Mouse (Mus musculus): ENCODE results near the gene Samd14. TPM values are rescaled to one million over a fixed set of nuclear protein-coding genes. Genes with fewer than 3 reads are reported as not detected.

Samd14 gene
- total RNA-seq, 2 experiments from 2014 or later: 0.34 to 0.52 TPM

GRCm38 (mm10) chr11:94989562-94990017, 20.1 kb upstream of the Samd14 start:
- peak; percentile 86 for DNase-seq (ENCODE audit: low spot score)

- no peak for DNase-seq (ENCODE audit: low spot score)
These were observed 19.5 kb upstream of the Samd14 start for GRCm38 (mm10) chr11:94990102-94990748.

- peak; percentile 95 for DNase-seq (ENCODE audit: low spot score)
These were observed 18.7 kb upstream of the Samd14 start, which contains the start of gene Ppp1r9b for GRCm38 (mm10) chr11:94990749-94991577. Gene Ppp1r9b, plus strand, starts transcription at chr11:94991035.

GRCm38 (mm10) chr11:94991641-94992479, 17.8 kb upstream of the Samd14 start:
- DNase-seq (ENCODE audit: low spot score): no peak

DNA sequence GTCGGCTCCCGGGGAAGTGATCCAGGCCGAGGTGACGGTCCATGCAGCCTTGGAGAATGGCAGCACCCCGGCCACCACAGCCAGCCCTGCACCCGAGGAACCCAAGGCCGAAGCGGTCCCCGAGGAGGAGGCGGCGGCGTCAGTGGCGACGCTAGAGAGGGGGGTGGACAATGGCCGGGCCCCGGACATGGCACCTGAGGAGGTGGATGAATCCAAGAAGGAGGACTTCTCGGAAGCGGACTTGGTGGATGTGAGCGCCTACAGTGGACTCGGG, 17.3 kb upstream of the Samd14 start:
- DNase-seq (ENCODE audit: low spot score): no peak

DNA sequence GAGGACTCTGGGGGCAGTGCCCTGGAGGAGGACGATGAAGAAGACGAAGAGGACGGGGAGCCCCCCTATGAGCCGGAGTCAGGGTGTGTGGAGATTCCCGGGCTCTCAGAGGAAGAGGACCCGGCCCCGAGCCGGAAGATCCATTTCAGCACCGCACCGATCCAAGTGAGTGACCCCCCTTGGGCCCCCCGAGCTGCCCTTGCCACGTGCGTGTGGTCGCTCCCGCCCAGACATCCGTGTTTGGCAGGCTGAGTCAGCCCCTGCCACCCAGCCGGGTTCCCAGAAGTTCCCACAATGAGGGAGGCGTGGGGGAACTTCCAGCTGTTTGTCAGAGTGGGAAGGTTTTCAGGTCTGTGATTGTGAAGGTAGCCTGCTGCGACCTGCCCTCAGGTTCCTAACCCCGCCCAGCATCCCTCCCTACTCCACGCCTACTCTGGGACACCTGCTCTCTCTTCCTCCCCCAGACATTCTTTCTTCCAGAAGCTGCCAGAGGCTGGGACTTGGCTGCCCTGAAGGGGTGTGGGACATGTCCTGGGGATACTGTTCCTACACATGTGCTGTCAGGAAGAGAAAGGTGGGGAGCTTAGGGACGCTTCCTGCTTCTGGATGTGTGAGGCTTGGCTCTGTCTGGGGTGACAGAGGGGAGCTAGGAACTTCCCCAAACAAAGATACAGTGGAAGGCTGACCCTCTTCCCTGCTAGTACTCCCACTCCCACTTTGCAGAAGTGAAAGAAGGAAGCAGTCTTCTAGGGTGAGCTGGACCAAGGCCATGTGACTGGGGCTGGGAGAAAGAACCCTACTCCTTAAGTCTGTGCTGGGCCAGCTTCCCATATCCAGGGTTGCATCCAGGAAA, 16.7 kb upstream of the Samd14 start:
- DNase-seq (ENCODE audit: low spot score): peak; percentile 50

DNA sequence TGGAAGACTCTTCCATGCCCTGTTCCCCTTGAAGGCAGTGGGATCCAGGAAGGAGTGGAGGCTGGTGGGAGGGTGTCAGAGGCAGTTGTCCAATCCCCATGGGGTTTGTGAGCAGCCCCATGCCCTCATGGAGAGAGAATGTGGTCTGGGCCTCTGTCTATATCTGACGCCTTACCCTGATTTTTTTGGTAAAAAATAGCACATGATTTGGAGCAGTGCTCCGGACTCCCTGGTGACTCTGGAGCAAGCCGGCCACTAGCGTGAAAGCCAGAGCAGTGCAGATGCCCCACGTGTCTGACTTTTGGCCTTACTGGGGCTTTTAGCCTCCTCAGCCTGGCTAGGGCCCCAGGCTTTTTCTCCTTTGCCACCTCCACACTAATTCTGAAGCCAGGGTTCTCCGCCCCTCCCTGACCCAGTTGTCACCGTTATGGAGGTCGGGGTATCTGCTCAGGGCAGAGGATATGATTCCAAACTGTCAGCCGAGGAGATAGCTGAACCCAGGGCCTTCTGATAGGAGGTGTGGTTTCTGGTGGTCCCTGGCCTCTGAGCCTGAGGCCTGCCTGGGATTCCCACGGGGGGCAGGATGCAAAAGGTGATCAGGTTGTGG, 15.4 kb upstream of the Samd14 start:
- no peak for DNase-seq (ENCODE audit: low spot score)

DNA sequence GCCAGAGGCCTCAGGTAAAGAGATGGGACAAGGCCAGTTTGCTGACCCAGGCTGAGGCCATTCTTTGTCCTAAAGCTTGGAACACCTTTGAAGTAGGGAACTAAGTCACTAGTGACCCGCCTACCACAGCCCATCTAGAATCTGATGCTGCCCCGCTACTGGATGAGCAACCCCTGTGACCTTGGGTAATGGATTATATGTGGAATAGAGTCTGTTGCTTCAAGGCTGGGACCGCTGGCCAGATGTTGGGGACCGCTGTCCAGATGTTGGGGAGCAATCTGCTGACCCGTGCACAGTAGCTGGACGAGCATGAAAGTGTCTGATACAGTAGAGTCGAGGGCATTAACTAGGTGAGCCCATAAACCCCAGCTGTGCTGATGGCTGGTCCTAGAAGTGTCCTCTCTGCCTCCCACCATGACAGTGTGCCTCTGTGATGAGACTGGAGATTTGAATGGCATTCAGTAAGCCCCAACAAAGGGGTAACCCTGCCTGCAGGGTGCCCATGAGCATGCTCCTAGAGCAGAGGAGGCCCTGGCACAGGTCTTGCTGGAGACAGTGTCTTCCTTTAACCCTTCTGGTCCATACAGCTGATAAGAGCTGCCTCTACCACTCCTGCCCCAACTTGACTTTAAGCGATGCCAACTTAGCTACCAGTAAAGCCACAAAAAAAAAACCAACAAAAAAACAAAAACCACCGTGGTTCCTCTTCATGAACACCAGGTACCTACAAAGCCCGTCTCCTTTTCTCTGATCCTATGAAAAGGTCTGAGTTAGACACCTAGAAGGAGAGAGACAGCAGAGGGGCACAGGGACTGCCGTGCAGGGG, 14.5 kb upstream of the Samd14 start:
- no peak for DNase-seq (ENCODE audit: low spot score)

DNA sequence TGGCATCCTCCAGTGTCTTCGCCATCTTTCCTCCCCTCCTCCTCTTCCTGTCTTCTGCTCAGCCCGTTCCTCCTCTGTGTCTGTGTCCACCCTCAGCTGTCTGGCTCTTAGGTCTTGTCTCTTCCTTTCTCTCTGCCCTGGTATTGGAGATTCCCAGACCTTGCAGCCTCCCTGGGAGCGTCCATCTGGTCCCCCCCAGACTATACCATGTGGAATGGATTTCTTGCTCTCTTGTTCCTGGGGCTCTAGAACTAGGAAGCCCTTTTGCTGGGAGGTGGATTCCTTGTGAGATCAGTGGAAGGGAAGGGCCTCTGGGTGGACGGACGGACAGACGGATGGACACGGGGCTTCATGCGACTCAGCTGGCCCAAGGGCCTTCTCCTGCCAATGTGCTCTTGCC, 13.6 kb upstream of the Samd14 start:
- DNase-seq (ENCODE audit: low spot score): no peak

DNA sequence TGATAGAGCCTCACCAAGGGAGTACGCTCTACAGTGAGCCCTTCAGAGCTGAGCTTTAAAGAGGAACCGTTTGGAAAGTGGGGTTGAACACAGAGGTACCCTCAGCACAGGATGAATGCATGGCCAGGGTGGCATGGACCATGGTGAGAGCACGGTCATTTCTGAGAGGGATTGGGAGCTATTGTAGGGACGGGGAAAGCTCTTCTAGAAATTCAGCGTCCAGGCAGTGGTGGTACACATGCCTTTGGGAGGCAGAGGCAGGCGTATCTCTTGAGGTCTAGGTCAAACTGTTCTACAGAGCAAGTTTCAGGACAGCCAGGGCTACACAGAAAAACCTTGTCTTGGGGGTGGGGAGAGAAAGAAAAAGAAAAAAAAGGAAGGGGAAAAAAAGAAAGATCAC, 12.7 kb upstream of the Samd14 start:
- no peak for DNase-seq (ENCODE audit: low spot score)

- no peak for DNase-seq (ENCODE audit: low spot score)
These were observed 12.1 kb upstream of the Samd14 start for GRCm38 (mm10) chr11:94997596-94997995.

DNA sequence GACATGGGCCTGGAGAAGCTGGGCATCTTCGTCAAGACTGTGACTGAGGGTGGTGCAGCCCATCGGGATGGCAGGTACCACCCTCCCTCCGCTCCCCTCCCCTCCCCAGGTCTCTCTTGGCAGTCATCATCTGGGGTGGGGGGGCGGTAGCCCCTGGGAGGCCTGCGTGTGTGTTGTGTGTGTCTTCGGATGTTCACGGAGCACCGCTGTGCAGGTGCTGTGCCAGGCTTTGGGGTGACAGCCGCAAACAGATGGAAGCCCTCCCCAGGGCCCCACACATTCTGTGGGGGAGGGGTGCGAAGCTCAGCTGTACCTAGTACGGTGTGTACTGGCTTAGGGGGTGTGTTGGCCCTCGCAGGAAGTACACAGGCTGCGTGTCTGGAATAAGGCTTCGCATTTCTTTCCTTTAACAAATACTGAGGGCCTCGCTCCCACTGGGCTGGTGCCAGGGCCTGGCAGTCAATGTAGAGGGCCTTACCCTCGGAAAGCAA, 11.6 kb upstream of the Samd14 start:
- DNase-seq (ENCODE audit: low spot score): no peak

DNA sequence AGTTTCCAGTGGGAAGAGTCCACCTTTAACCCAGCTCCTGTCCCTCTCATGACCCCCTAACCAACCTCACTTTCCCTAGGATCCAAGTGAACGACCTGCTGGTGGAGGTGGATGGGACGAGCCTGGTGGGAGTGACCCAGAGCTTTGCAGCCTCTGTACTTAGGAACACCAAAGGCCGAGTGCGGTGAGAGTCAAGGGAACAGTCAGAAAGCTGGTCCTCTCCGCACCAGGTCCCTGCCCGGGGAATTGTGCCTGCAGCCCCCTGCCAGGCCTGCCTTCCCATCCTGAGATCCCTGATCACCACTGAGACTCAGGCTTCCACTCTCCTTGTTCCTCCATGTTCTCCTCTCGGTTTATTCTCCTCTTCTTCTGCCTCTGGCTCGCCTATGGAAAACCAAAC, 9.6 kb upstream of the Samd14 start:
- DNase-seq (ENCODE audit: low spot score): no peak

DNA sequence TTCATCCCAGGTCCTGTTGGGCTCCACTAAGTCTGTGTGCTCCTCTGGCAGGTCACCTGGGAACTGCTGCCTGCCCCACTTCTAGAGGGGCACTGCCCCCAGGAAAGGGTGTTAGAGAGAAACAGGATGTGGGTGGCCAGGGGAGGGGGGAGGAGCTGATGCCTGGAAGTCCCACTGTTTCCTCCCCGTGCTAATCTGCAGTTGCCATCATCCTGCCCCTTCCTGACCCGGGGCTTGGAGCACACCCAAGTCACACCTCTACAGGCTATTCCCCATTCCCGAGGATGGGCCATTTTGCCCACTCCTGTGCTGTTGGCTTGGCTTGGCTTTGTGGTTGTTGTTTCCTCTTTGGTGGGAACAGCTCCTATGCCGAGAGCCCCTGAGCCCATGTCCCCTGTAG, 9.1 kb upstream of the Samd14 start:
- DNase-seq (ENCODE audit: low spot score): no peak

DNA sequence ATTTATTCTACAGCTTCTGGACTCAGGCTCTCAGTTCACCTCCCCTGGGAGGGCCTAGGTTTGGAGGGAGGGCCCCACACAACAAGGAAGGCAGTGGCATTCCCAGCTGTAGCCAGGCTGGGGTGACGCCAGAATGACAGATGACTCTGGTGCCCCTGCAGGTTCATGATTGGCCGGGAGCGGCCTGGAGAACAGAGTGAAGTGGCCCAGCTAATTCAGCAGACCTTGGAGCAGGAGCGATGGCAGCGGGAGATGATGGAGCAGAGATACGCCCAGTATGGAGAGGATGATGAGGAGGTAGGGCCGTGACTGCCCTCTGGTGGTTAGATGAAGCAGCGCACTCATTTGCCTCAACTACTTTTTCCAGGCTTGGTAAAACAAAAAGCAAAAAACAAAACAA, 8.6 kb upstream of the Samd14 start:
- peak; percentile 71 for DNase-seq (ENCODE audit: low spot score)

DNA sequence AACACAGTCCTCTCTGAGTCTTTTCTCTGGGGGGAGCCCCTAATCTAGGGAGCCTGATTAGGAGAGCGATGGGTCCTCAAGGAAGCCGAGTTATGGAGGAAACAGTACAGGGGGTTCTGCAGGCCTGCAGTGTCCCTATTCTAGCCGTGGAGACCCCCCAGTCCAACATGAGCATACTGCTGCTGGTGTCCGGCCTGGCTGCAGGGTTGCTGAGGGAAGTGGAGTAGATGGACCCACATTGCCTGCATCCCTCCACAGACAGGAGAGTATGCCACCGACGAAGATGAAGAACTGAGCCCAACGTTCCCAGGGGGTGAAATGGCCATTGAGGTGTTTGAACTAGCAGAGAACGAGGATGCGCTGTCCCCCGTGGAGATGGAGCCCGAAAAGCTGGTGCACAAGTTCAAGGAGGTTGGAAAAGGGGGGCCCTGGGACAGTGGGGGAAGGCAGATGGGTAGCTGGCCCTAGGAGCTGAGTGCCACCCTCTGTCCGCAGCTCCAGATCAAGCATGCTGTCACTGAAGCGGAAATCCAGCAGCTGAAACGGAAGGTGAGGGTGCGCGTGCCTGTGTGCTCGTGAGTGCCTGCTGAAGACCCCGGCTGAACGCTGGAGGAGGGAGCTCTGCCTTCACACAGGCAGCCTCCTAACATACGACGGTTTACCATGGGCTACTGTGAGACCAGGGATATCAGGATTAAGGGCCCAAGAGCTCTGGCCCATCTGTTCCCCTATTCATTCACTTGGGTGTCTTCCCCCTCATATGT, 7.9 kb upstream of the Samd14 start:
- DNase-seq (ENCODE audit: low spot score): no peak

DNA sequence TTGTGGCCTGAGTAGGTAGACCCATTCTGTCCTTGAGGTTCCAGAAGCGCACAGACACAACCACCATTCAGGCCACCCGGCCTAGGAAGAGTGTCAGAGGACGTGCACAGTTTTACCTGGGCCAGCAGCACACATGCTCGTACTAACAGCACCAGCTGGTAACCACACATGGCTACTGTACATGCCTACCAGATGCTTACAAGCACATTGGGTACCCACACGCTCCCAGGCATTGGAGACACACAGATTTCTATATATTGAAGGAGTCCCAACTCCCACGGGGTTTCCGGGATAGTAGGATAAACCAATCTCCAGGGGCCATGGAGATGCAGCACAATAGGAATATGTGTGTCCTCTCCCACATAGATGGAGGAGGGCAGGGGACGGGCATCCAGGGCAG, 7.0 kb upstream of the Samd14 start:
- no peak for DNase-seq (ENCODE audit: low spot score)

DNA sequence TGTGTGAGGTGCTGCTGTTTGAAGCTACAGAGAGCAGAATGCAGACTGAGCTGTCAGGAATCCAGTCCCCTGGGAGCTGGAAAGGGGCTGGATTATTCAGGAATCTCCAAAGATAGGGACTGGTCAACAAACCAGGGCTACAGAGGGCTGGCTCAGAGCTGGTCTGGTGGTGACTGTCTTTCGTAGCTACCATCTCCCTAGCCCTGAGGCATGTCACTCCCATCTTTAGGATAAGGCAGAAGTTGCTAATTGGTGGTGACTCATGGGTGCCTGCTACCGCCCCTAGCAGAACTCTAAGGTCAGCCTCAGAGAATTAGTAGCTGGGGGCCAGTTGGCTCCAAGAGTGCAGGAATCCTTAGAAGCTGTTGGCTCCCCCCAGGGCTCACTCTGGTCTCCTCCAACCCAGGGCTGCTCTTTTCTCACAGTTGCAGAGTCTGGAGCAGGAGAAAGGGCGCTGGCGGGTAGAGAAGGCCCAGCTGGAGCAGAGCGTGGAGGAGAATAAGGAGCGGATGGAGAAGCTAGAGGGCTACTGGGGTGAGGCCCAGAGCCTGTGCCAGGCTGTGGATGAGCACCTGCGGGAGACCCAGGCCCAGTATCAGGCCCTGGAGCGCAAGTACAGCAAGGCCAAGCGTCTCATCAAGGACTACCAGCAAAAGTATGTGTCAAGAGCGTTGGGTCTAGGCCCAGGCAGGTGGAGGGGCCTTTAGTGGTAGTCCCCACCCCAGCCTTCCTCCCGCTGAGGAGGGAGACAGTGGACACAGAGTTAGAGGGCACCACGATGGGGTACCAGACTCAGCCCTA, 5.3 kb upstream of the Samd14 start:
- no peak for DNase-seq (ENCODE audit: low spot score)

DNA sequence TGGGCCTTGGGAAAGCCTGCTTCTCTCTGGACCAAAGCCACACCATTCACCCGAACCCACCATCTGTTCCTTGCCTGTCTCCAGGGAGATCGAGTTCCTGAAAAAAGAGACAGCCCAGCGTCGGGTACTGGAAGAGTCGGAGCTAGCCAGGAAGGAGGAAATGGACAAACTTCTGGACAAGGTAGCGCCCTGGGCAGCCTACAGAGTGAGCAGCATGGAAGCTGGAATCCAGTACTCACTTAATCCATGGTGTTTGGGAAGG, 4.8 kb upstream of the Samd14 start:
- DNase-seq (ENCODE audit: low spot score): no peak

All from gastrocnemius, adult 18-20 months (tissue).